Mouse (Mus musculus) kidney, postnatal 0 days (tissue): ENCODE data around the gene Adgre5. TPM values are rescaled to one million over a fixed set of nuclear protein-coding genes. Genes with fewer than 3 reads are reported as not detected.

ENCODE experiments used
- ATAC-seq: fragments of 200-750 bp; cut with Nextera tagmentation; replicated peaks from 2 replicates; pipeline ENCODE4 v1.8.0; 2017; ENCODE audit warnings: low read depth, moderate number of reproducible peaks, moderate TSS enrichment, moderate library complexity; ENCODE audit not compliant: low FRiP score
- DNase-seq: peaks from one replicate; pipeline ENCODE4 v3.0.0-alpha.2; 2016; ENCODE audit warnings: low spot score
- H3K27ac ChIP-seq: fragments of 300-500 bp; sonication (generic); 2 replicates; pipeline ENCODE4 v1.5.1; 2014; ENCODE audit warnings: mild to moderate bottlenecking
- H3K27me3 ChIP-seq: fragments of 300-500 bp; sonication (generic); 2 replicates; pipeline ENCODE4 v1.6.1; 2014; ENCODE audit warnings: low read length, mixed read lengths; ENCODE audit not compliant: insufficient read depth
- H3K36me3 ChIP-seq: fragments of 300-500 bp; sonication (generic); 2 replicates; pipeline ENCODE4 v1.6.1; 2014; ENCODE audit warnings: low read length, mixed read lengths; ENCODE audit not compliant: insufficient read depth
- H3K4me1 ChIP-seq: fragments of 300-500 bp; sonication (generic); replicated peaks from 2 replicates; pipeline ENCODE4 v1.6.1; 2014; ENCODE audit warnings: antibody characterized with exemption, low read length, mixed read lengths; ENCODE audit not compliant: insufficient read depth
- H3K4me2 ChIP-seq: fragments of 300-500 bp; sonication (generic); 2 replicates; pipeline ENCODE4 v1.6.1; 2014; ENCODE audit warnings: mild to moderate bottlenecking, low read length, moderate library complexity, mixed read lengths
- H3K4me3 ChIP-seq: fragments of 300-500 bp; sonication (generic); replicated peaks from 2 replicates; pipeline ENCODE4 v1.5.1; 2014; ENCODE audit warnings: low read depth, low read length
- H3K9ac ChIP-seq: fragments of 300-500 bp; sonication (generic); 2 replicates; pipeline ENCODE4 v1.6.1; 2014; ENCODE audit warnings: low read depth, low read length
- H3K9me3 ChIP-seq: fragments of 300-500 bp; sonication (generic); replicated peaks from 2 replicates; pipeline ENCODE4 v1.6.1; 2016; ENCODE audit warnings: low read length, inconsistent platforms, mixed read lengths
- CTCF ChIP-seq: IDR thresholded peaks from 2 replicates; pipeline ENCODE4 v1.5.1; 2016; ENCODE audit warnings: antibody characterized with exemption, low read depth, mild to moderate bottlenecking, moderate library complexity
- WGBS: fragments of 180-500 bp; shearing (Covaris S2); extraction: QIAGEN DNeasy Blood & Tissue Kit; methylation state at CpG from one replicate; pipeline ENCODE4 v1.1.7; 2014; 5-methylcytosine and 5-hydroxymethylcytosine counted together
- polyA plus RNA-seq: library from polyadenylated mRNA; unstranded; fragments of >200 nt; fragmentation: Nextera tagmentation; extraction: Ambion mirVana; gene quantifications from 2 replicates; pipeline ENCODE4 v1.2.1, GENCODE M21; 2015

The Adgre5 gene
- polyA plus RNA-seq, 1 experiment from 2014 or later, result 37.8 TPM

DNA sequence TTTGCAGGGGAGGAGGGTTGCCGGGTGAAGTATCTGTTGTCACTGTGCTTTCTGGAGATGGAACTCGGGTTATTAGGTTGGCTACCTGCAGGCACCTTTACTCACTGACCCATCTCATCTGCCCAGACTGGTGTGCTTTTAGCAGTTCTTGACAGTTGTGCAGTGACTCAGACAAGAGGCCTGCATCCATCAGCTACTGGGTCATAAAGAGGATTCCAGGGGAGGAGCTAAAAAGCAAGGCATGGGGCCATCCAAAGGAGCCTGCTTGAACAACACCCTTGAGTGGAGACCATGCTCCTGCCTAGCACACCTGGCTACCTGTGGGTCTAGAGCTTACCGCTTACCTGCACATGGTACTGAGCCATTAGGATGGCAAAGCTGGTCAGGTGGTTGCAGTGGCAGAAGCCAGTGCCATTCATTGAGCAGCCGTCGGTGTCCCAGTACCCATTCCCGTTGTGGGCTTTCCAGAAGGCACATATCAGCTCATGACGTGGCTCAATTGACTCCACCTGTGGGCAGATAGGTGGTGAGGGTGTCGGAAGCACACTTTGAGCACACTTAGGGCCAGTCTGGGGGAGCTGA lies 15.5 kb downstream of the Adgre5 start:
- DNase-seq (no peak), ATAC-seq (no peak)
- Histone ChIP-seq H3K27ac (no peak overlapping the region), H3K9ac (no peak overlapping the region), H3K27me3 (no peaks in the 10 kb centered on the region), H3K4me3 (no peak overlapping the region), H3K4me1 (no peaks in the 10 kb centered on the region), H3K4me2 (no peak overlapping the region), H3K9me3 (no peaks in the 10 kb centered on the region), H3K36me3 (peaks cover 67% of the 10 kb centered on the region)
- WGBS, result 92% methylated on average over 8 of the region's 8 CpGs
- TF ChIP-seq CTCF, result no peak

DNA sequence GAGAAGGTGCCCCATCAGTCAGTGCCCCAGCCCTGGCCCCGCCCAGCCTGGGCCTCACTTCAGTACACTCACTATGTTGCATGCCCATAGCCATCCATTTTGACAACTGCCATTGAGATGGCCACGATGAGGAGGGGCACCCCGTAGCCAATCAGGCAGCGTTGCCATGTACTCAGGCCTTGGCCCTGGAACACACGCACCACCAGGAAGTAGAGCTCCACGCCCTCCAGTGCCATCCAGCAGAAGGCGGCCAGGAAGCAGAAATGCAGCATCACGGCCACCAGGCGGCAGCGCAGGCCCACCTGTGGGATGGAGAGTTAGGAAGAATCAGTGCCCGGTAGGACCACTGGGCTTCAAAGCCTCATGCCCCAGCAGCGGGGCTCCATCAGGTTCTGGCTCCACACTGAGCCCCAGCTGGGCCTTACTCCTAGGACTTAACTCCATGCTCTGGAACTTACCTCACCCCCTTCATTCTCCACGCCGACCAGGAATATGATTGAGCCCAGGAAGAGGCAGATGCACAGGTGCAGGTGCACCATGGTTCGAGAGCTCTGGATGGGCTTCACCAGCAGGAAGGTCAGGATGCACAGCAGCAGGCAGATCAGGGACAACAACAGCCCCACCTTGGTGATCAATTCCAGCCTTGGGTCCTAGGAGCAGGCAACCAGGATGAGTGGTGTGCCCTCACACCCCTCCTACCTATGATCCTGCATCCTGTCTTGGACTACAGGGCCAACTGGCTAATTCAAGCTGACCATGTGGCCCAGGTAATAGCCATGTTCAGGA lies 16.2 kb downstream of the Adgre5 start:
- Histone ChIP-seq H3K9me3 (no peaks in the 10 kb centered on the region), H3K27me3 (no peaks in the 10 kb centered on the region), H3K4me2 (no peak overlapping the region), H3K36me3 (peaks cover 74% of the 10 kb centered on the region), H3K9ac (no peak overlapping the region), H3K4me1 (no peaks in the 10 kb centered on the region), H3K27ac (no peak overlapping the region), H3K4me3 (no peak overlapping the region)
- peak; percentile 75 for ATAC-seq
- peak; percentile 97 for TF ChIP-seq CTCF
- 39% methylated on average over 15 of the region's 15 CpGs for WGBS
- DNase-seq, result peak; percentile 89

DNA sequence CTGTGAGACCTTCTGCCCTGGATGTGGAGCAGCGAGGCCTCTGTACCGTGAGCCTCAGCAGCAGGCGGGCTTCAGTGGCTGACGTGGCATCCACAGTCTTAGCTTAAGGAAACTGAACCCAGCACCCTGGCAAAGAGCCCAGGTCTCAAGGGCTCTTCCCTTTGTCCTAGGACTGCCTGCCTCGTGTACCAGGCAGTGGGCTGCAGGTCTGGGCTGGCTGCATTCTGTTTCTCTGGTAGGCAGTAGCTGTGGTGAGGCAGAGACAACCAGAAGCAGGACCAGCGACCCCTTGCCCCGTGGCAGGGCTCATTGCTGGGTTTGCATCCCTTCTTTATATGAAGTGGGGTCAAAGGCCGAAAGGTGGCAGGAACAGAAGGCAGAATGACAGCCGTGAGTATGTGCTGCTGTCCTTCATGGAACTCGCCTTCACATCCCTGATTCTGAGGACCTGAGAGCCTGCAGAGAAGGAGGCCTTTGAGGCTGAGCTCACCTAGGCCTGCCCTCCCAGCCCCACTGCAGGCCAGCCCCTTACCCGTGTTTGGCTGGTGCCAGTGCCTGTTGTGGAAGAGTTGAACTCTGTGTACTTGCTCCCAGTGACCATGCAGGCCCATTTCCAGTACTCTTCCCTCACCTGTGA lies 17.6 kb downstream of the Adgre5 start:
- TF ChIP-seq CTCF, result no peak
- ATAC-seq, result no peak

DNA sequence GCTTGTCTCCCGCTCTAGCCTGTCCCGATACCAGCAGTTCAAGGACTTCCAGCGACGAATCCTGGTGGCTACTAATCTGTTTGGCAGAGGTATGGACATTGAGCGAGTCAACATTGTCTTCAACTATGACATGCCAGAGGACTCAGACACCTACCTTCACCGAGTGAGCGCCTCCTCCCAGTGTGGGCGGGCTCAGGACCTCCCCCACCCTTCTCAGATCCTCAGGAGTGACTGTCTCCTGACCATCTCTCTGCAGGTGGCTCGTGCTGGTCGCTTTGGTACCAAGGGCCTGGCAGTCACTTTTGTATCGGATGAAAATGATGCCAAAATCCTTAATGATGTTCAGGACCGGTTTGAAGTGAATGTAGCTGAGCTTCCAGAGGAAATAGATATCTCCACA lies 18.5 kb downstream of the Adgre5 start:
- Histone ChIP-seq H3K27ac (no peak overlapping the region), H3K4me3 (no peak overlapping the region), H3K9ac (no peak overlapping the region), H3K9me3 (no peaks in the 10 kb centered on the region), H3K4me2 (no peak overlapping the region), H3K27me3 (no peaks in the 10 kb centered on the region), H3K36me3 (peaks cover 66% of the 10 kb centered on the region), H3K4me1 (no peaks in the 10 kb centered on the region)
- WGBS, result 87% methylated on average over 12 of the region's 12 CpGs
- no peak for DNase-seq
- no peak for ATAC-seq
- no peak for TF ChIP-seq CTCF

More for the DNA sequence above, 17.6 kb downstream of the Adgre5 start:
- no peak overlapping the region for H3K4me2 ChIP-seq
- no peaks in the 10 kb centered on the region for H3K4me1 ChIP-seq
- 80% methylated on average over 11 of the region's 11 CpGs for WGBS
- H3K27ac ChIP-seq, result no peak overlapping the region
- H3K9me3 ChIP-seq, result no peaks in the 10 kb centered on the region
- H3K4me3 ChIP-seq, result no peak overlapping the region
- no peak for DNase-seq
- no peaks in the 10 kb centered on the region for H3K27me3 ChIP-seq
- H3K9ac ChIP-seq, result no peak overlapping the region
- H3K36me3 ChIP-seq, result peaks cover 70% of the 10 kb centered on the region

DNA sequence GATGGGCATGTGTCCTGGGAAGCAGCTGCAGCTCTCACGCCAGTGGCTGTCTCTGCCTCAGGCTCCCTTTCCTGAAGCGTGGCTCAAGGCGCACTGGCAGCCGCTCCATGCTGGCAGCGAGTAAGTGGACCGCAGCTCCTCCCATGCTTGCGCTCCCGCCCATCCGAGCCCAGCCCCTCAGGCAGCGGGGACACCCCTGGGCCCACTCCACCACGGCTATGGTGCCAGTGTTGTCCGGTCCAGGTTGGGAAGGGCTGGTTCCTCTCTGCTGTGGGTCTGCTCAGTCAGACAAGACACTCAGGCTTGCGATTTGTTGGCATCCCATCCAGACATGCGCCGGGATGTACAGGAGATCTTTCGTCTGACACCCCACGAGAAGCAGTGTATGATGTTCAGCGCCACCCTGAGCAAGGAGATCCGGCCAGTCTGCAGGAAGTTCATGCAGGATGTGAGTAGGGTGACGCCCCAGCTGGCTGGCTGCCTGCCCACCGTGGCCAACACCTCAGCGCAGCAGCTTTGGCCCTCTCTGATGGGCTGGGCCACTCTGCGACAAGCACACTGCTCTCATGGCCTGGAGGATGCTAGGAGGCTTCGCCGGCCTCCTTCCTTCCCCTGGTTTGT lies 19.6 kb downstream of the Adgre5 start:
- no peak for TF ChIP-seq CTCF
- Histone ChIP-seq H3K4me1 (0 out of 2 replicates have a peak, but pooled peaks cover 2% of the 10 kb centered on the region), H3K4me3 (no peak overlapping the region), H3K27ac (no peak overlapping the region), H3K9ac (no peak overlapping the region), H3K4me2 (no peak overlapping the region), H3K36me3 (peaks cover 66% of the 10 kb centered on the region), H3K9me3 (no peaks in the 10 kb centered on the region), H3K27me3 (no peaks in the 10 kb centered on the region)
- 83% methylated on average over 25 of the region's 25 CpGs for WGBS
- ATAC-seq, result no peak
- DNase-seq, result peak; percentile 45

DNA sequence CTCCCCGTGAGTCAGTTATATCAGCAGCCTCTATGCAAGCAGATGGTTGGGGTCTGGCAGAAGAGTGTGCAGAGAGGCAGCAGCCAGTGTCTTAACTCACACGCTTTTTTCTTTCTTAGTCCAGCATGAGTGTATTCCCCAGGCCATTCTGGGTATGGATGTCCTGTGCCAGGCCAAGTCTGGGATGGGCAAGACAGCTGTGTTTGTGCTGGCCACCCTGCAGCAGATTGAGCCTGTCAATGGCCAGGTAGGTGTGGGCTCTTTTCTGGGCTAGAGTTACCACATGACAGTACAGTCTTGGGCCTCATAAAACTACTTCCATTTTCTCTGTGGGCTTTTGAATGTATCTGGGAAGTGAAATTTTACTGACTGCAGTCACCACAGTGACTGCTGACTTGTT lies 21.4 kb downstream of the Adgre5 start:
- Histone ChIP-seq H3K4me2 (no peak overlapping the region), H3K4me3 (no peak overlapping the region), H3K9me3 (no peaks in the 10 kb centered on the region), H3K27me3 (no peaks in the 10 kb centered on the region), H3K36me3 (peaks cover 53% of the 10 kb centered on the region), H3K27ac (no peak overlapping the region), H3K9ac (no peak overlapping the region), H3K4me1 (0 out of 2 replicates have a peak, but pooled peaks cover 7% of the 10 kb centered on the region)
- ATAC-seq (no peak), DNase-seq (no peak)
- WGBS, result 95% methylated on average over 2 of the region's 2 CpGs
- TF ChIP-seq CTCF, result no peak
